Mouse (Mus musculus) heart, embryonic 11.5 days (tissue): ENCODE results near the gene Stat6. TPM values are rescaled to one million over a fixed set of nuclear protein-coding genes. Genes with fewer than 3 reads are reported as not detected.

ENCODE experiments used
- ATAC-seq: fragments of 200-750 bp; cut with Nextera tagmentation; replicated peaks from 2 replicates; pipeline ENCODE4 v1.8.0; 2017; ENCODE audit warnings: moderate library complexity; ENCODE audit not compliant: insufficient number of reproducible peaks, low FRiP score, low TSS enrichment
- H3K27ac ChIP-seq: fragments of 300-500 bp; sonication (generic); 2 replicates; pipeline ENCODE4 v1.5.1; 2014; ENCODE audit warnings: mild to moderate bottlenecking, low read depth, low read length
- H3K27me3 ChIP-seq: fragments of 300-500 bp; sonication (generic); 2 replicates; pipeline ENCODE4 v1.6.1; 2014; ENCODE audit warnings: mild to moderate bottlenecking, low read length, mixed read lengths; ENCODE audit not compliant: control insufficient read depth, insufficient read depth
- H3K36me3 ChIP-seq: fragments of 300-500 bp; sonication (generic); 2 replicates; pipeline ENCODE4 v1.6.1; 2014; ENCODE audit warnings: mild to moderate bottlenecking, low read length, moderate library complexity, mixed read lengths; ENCODE audit not compliant: control insufficient read depth, insufficient read depth
- H3K4me1 ChIP-seq: fragments of 300-500 bp; sonication (generic); 2 replicates; pipeline ENCODE4 v1.6.1; 2014; ENCODE audit warnings: low read length; ENCODE audit not compliant: control insufficient read depth, insufficient read depth
- H3K4me2 ChIP-seq: fragments of 300-500 bp; sonication (generic); 2 replicates; pipeline ENCODE4 v1.6.1; 2014; ENCODE audit warnings: mild to moderate bottlenecking, moderate library complexity
- H3K4me3 ChIP-seq: fragments of 300-500 bp; sonication (generic); 2 replicates; pipeline ENCODE4 v1.5.1; 2014; ENCODE audit warnings: low read depth, low read length
- H3K9ac ChIP-seq: fragments of 300-500 bp; sonication (generic); 2 replicates; pipeline ENCODE4 v1.6.1; 2014; ENCODE audit warnings: mild to moderate bottlenecking, low read depth, low read length, moderate library complexity
- H3K9me3 ChIP-seq: fragments of 300-500 bp; sonication (generic); replicated peaks from 2 replicates; pipeline ENCODE4 v1.6.1; 2016; ENCODE audit warnings: low read length; ENCODE audit not compliant: control insufficient read depth
- WGBS: fragments of 180-500 bp; shearing (Covaris S2); extraction: QIAGEN DNeasy Blood & Tissue Kit; methylation state at CpG from one replicate; pipeline ENCODE4 v1.1.7; 2014; ENCODE audit not compliant: insufficient replicate concordance; 5-methylcytosine and 5-hydroxymethylcytosine counted together
- polyA plus RNA-seq: library from polyadenylated mRNA; unstranded; fragments of >200 nt; fragmentation: Nextera tagmentation; extraction: Ambion mirVana; gene quantifications from 2 replicates; pipeline ENCODE4 v1.2.1, GENCODE M21; 2014

Stat6 gene
- polyA plus RNA-seq, 1 experiment from 2014 or later = 21.0 TPM

GRCm38 (mm10) chr10:127610066-127610415, 32.7 kb upstream of the Stat6 start:
- ATAC-seq = no peak
- 78% methylated on average over 9 of the region's 9 CpGs for WGBS

GRCm38 (mm10) chr10:127612079-127612775, 30.6 kb upstream of the Stat6 start:
- peaks cover 17% of the 10 kb centered on the region for H3K36me3 ChIP-seq
- no peak for ATAC-seq
- no peak overlapping the region for H3K4me3 ChIP-seq
- no peaks in the 10 kb centered on the region for H3K9me3 ChIP-seq
- WGBS = 59% methylated on average over 14 of the region's 14 CpGs
- no peak overlapping the region for H3K27ac ChIP-seq
- H3K27me3 ChIP-seq = no peaks in the 10 kb centered on the region
- H3K4me2 ChIP-seq = no peak overlapping the region
- peaks cover 37% of the 10 kb centered on the region for H3K4me1 ChIP-seq
- no peak overlapping the region for H3K9ac ChIP-seq

More at GRCm38 (mm10) chr10:127610066-127610415, 32.7 kb upstream of the Stat6 start:
- Histone ChIP-seq H3K9ac (no peak overlapping the region), H3K9me3 (no peaks in the 10 kb centered on the region), H3K27me3 (no peaks in the 10 kb centered on the region), H3K4me3 (no peak overlapping the region), H3K27ac (no peak overlapping the region), H3K36me3 (peaks cover 21% of the 10 kb centered on the region), H3K4me1 (peaks cover 17% of the 10 kb centered on the region), H3K4me2 (no peak overlapping the region)

- 0 out of 2 replicates have a peak overlapping the region, but pooled peaks have one; percentile 5 for H3K9ac ChIP-seq
- no peak overlapping the region for H3K4me3 ChIP-seq
- no peaks in the 10 kb centered on the region for H3K27me3 ChIP-seq
- ATAC-seq = no peak
- H3K9me3 ChIP-seq = no peaks in the 10 kb centered on the region
- WGBS = 28% methylated on average over 12 of the region's 12 CpGs
- H3K4me1 ChIP-seq = peaks cover 50% of the 10 kb centered on the region
- peak overlapping the region; percentile 3 for H3K4me2 ChIP-seq
- H3K36me3 ChIP-seq = peaks cover 14% of the 10 kb centered on the region
- peak overlapping the region; percentile 77 for H3K27ac ChIP-seq
Measured at GRCm38 (mm10) chr10:127614236-127615033, 28.4 kb upstream of the Stat6 start.

- no peak overlapping the region for H3K9ac ChIP-seq
- H3K4me2 ChIP-seq = peak overlapping the region; percentile 3; the same call in 1 of the 2 replicates
- peaks cover 11% of the 10 kb centered on the region for H3K36me3 ChIP-seq
- H3K4me1 ChIP-seq = peaks cover 56% of the 10 kb centered on the region
- H3K9me3 ChIP-seq = no peaks in the 10 kb centered on the region
- no peaks in the 10 kb centered on the region for H3K27me3 ChIP-seq
- no peak overlapping the region for H3K4me3 ChIP-seq
- 11% methylated on average over 2 of the region's 2 CpGs for WGBS
- no peak for ATAC-seq
- peak overlapping the region; percentile 77 for H3K27ac ChIP-seq
Measured at GRCm38 (mm10) chr10:127615034-127615374, 27.8 kb upstream of the Stat6 start.

- Histone ChIP-seq H3K4me1 (peaks cover 58% of the 10 kb centered on the region), H3K27me3 (no peaks in the 10 kb centered on the region), H3K9ac (peak overlapping the region; percentile 8; the same call in 1 of the 2 replicates), H3K4me3 (no peak overlapping the region), H3K4me2 (peak overlapping the region; percentile 37), H3K36me3 (peaks cover 10% of the 10 kb centered on the region), H3K9me3 (no peaks in the 10 kb centered on the region), H3K27ac (peak overlapping the region; percentile 77)
- 54% methylated on average over 3 of the region's 3 CpGs for WGBS
- no peak for ATAC-seq
Measured at GRCm38 (mm10) chr10:127615591-127615990, 27.2 kb upstream of the Stat6 start.

GRCm38 (mm10) chr10:127616261-127616679, 26.5 kb upstream of the Stat6 start:
- Histone ChIP-seq H3K9me3 (no peaks in the 10 kb centered on the region), H3K4me2 (peak overlapping the region; percentile 37), H3K36me3 (peaks cover 7% of the 10 kb centered on the region), H3K4me1 (peaks cover 58% of the 10 kb centered on the region), H3K27ac (peak overlapping the region; percentile 77), H3K4me3 (no peak overlapping the region), H3K9ac (peak overlapping the region; percentile 8; the same call in 1 of the 2 replicates), H3K27me3 (no peaks in the 10 kb centered on the region)
- WGBS = 18% methylated on average over 7 of the region's 7 CpGs
- ATAC-seq = no peak

- Histone ChIP-seq H3K27me3 (no peaks in the 10 kb centered on the region), H3K4me2 (peak overlapping the region; percentile 9; the same call in 1 of the 2 replicates), H3K36me3 (no peaks in the 10 kb centered on the region), H3K4me1 (peaks cover 60% of the 10 kb centered on the region), H3K27ac (peak overlapping the region; percentile 22; the same call in 1 of the 2 replicates), H3K9ac (no peak overlapping the region), H3K9me3 (no peaks in the 10 kb centered on the region), H3K4me3 (no peak overlapping the region)
- 40% methylated on average over 4 of the region's 4 CpGs for WGBS
- ATAC-seq = no peak
Measured at GRCm38 (mm10) chr10:127617294-127617693, 25.5 kb upstream of the Stat6 start.

- Histone ChIP-seq H3K4me1 (peaks cover 58% of the 10 kb centered on the region), H3K4me2 (peak overlapping the region; percentile 9; the same call in 1 of the 2 replicates), H3K9ac (no peak overlapping the region), H3K27ac (no peak overlapping the region), H3K27me3 (no peaks in the 10 kb centered on the region), H3K4me3 (no peak overlapping the region), H3K9me3 (no peaks in the 10 kb centered on the region), H3K36me3 (no peaks in the 10 kb centered on the region)
- 36% methylated on average over 6 of the region's 6 CpGs for WGBS
- no peak for ATAC-seq
Measured at GRCm38 (mm10) chr10:127618173-127618572, 24.6 kb upstream of the Stat6 start.
